Mouse (Mus musculus) erythroblast, adult 5-6 weeks (primary cell): ENCODE measurements around the gene Gm13124. TPM values are rescaled to one million over a fixed set of nuclear protein-coding genes. Genes with fewer than 3 reads are reported as not detected.

Source experiments
- ATAC-seq: replicated peaks from 2 replicates; pipeline ENCODE4 v1.8.0; 2016; ENCODE audit warnings: moderate number of reproducible peaks, mild to moderate bottlenecking, moderate TSS enrichment, inconsistent platforms; ENCODE audit not compliant: poor library complexity, low FRiP score, severe bottlenecking
- total RNA-seq, 2 experiments: library from RNA; stranded (forward) in 1 of 2; stranded (reverse) in 1 of 2; fragments of 150-400 nt in 1 of 2; fragments of 200-764, 138-1000 nt in 1 of 2; gene quantifications; 2 replicates each; pipeline versions ENCODE4 v1.2.3 to v1.2.4; 2015 to 2017; ENCODE audit warnings: low replicate concordance in 2 of 2

Gene Gm13124
- total RNA-seq (2015; ENCODE audit: low replicate concordance), result not detected in 2 replicates
- total RNA-seq (2017; ENCODE audit: low replicate concordance), result not detected in 2 replicates

GRCm38 (mm10) chr4:144565034-144565433, at the start of gene Gm13124:
Gene Gm13124 (minus strand): TSS chr4:144565134.
- ATAC-seq, result no peak

- no peak for ATAC-seq
These were observed 49.7 kb upstream of the Gm13124 start for GRCm38 (mm10) chr4:144614586-144614985.

GRCm38 (mm10) chr4:144613407-144613806, 48.5 kb upstream of the Gm13124 start, which contains the start of gene Aadacl4:
Gene Aadacl4 (plus strand): TSS chr4:144613707.
- ATAC-seq, result no peak

GRCm38 (mm10) chr4:144592790-144593189, 27.9 kb upstream of the Gm13124 start:
- no peak for ATAC-seq

- peak; percentile 97 for ATAC-seq
These were observed 21.3 kb upstream of the Gm13124 start for GRCm38 (mm10) chr4:144586207-144586606.

GRCm38 (mm10) chr4:144567752-144568151, 2.8 kb upstream of the Gm13124 start:
- ATAC-seq, result no peak

GRCm38 (mm10) chr4:144561205-144561604, 3.7 kb downstream of the Gm13124 start:
- ATAC-seq, result no peak

- ATAC-seq, result no peak
These were observed 5.1 kb downstream of the Gm13124 start for GRCm38 (mm10) chr4:144559792-144560191.

- ATAC-seq, result no peak
These were observed 13.8 kb downstream of the Gm13124 start for GRCm38 (mm10) chr4:144551156-144551555.

- peak; percentile 72 for ATAC-seq
These were observed 19.6 kb downstream of the Gm13124 start for GRCm38 (mm10) chr4:144545339-144545738.

GRCm38 (mm10) chr4:144544689-144545088, 20.2 kb downstream of the Gm13124 start:
- no peak for ATAC-seq

GRCm38 (mm10) chr4:144519522-144519921, 45.4 kb downstream of the Gm13124 start, which contains the start of gene 9430007A20Rik:
Gene 9430007A20Rik (plus strand): TSS chr4:144519822.
- ATAC-seq, result no peak

GRCm38 (mm10) chr4:144506518-144506917, 58.4 kb downstream of the Gm13124 start:
- no peak for ATAC-seq

Other genes starting within 250 kb of the Gm13124 start
- gene Gm13128, start 234.9 kb downstream of the Gm13124 start, total RNA-seq (2015; ENCODE audit: low replicate concordance), result not detected in 2 replicates
- gene Gm13128, start 234.9 kb downstream of the Gm13124 start, total RNA-seq (2017; ENCODE audit: low replicate concordance), result not detected in 2 replicates
- gene Gm13119, start 207.2 kb downstream of the Gm13124 start, total RNA-seq (2015; ENCODE audit: low replicate concordance), result not detected in 2 replicates
- gene Gm13119, start 207.2 kb downstream of the Gm13124 start, total RNA-seq (2017; ENCODE audit: low replicate concordance), result not detected in 2 replicates
- gene Pramef20, start 187.2 kb downstream of the Gm13124 start, total RNA-seq (2015; ENCODE audit: low replicate concordance), result not detected in 2 replicates
- gene Pramef20, start 187.2 kb downstream of the Gm13124 start, total RNA-seq (2017; ENCODE audit: low replicate concordance), result not detected in 2 replicates
- gene Pramef12, start 156.7 kb downstream of the Gm13124 start, total RNA-seq (2015; ENCODE audit: low replicate concordance), result not detected in 2 replicates
- not detected in 2 replicates for gene Pramef12, start 156.7 kb downstream of the Gm13124 start, total RNA-seq (2017; ENCODE audit: low replicate concordance)
- not detected in 2 replicates for gene 1700012P22Rik, start 126.4 kb downstream of the Gm13124 start, total RNA-seq (2015; ENCODE audit: low replicate concordance)
- not detected in 2 replicates for gene 1700012P22Rik, start 126.4 kb downstream of the Gm13124 start, total RNA-seq (2017; ENCODE audit: low replicate concordance)
- not detected in 2 replicates for gene Gm9944, start 111.8 kb downstream of the Gm13124 start, total RNA-seq (2015; ENCODE audit: low replicate concordance)
- not detected in 2 replicates for gene Gm9944, start 111.8 kb downstream of the Gm13124 start, total RNA-seq (2017; ENCODE audit: low replicate concordance)
- not detected in 2 replicates for gene Aadacl3, start 101.4 kb downstream of the Gm13124 start, total RNA-seq (2015; ENCODE audit: low replicate concordance)
- not detected in 2 replicates for gene Aadacl3, start 101.4 kb downstream of the Gm13124 start, total RNA-seq (2017; ENCODE audit: low replicate concordance)
- gene 9430007A20Rik, start 45.3 kb downstream of the Gm13124 start, total RNA-seq (2015; ENCODE audit: low replicate concordance), result not detected in 2 replicates
- gene 9430007A20Rik, start 45.3 kb downstream of the Gm13124 start, total RNA-seq (2017; ENCODE audit: low replicate concordance), result not detected in 2 replicates
- not detected in 2 replicates for gene Aadacl4, start 48.6 kb upstream of the Gm13124 start, total RNA-seq (2015; ENCODE audit: low replicate concordance)
- not detected in 2 replicates for gene Aadacl4, start 48.6 kb upstream of the Gm13124 start, total RNA-seq (2017; ENCODE audit: low replicate concordance)
- not detected in 2 replicates for gene Gm436, start 121.2 kb upstream of the Gm13124 start, total RNA-seq (2015; ENCODE audit: low replicate concordance)
- not detected in 2 replicates for gene Gm436, start 121.2 kb upstream of the Gm13124 start, total RNA-seq (2017; ENCODE audit: low replicate concordance)
- not detected in 2 replicates for gene Gm13178, start 156.3 kb upstream of the Gm13124 start, total RNA-seq (2015; ENCODE audit: low replicate concordance)
- gene Gm13178, start 156.3 kb upstream of the Gm13124 start, total RNA-seq (2017; ENCODE audit: low replicate concordance), result not detected in 2 replicates
- not detected in 2 replicates for gene Gm438, start 221.4 kb upstream of the Gm13124 start, total RNA-seq (2015; ENCODE audit: low replicate concordance)
- not detected in 2 replicates for gene Gm438, start 221.4 kb upstream of the Gm13124 start, total RNA-seq (2017; ENCODE audit: low replicate concordance)